In the genomic region with DNA sequence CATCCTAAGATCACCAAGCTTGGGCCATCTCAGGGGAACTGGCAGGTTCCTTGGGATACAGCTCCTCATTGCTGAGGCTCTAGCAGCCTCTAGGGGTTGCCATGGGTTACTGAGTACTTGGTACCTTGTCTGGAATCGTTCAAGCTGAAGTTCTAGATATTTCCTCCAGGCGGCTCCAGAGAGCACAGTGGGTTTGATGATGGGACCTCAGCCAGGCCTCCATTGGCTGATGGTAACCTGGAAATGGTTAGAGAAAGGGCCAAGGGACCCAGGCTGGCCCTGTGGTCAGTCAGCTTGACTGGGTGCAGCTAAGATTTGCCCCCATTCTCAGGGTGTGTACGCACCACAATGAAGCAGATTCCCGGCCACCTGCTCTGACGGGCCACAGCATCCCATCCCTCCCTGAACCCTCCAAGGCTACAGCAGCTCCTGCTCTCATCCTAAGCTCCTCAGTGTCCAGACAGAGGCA, we compare ENCODE assay signal across 8 mouse cellular contexts.
DNase-seq lines count a peak whose midpoint lies in the region; ATAC-seq and TF ChIP-seq lines count a peak whose summit lies in the region.

No protein-coding gene starts in this region.

- DNase-seq in MEL-GATA-1-ER (ENCODE audit: extremely low read depth, low read depth), result peak; percentile 39
- DNase-seq in cerebellum, adult 18-20 months, result peak; percentile 55 to 65
- peak; percentile 80 for DNase-seq in forebrain, postnatal 0 days
- peak; percentile 83 for DNase-seq in heart, postnatal 4 days
- DNase-seq in layer of hippocampus, adult 18-20 months (ENCODE audit: low spot score in 2 of 2), result peak; percentile 78 to 94
- DNase-seq in lung, adult 18-20 months, result peak; percentile 78 to 85
- peak; percentile 29 for DNase-seq in ovary, adult 18-20 months (ENCODE audit: low spot score)
- peak; percentile 75 for DNase-seq in thymus, postnatal 14 days

- 50% methylated on average over 5 of the region's 5 CpGs for WGBS in forebrain, postnatal 0 days

- no peak overlapping the region for H3K9ac ChIP-seq in forebrain, postnatal 0 days

- H3K27ac ChIP-seq in forebrain, postnatal 0 days (ENCODE audit: low read depth, low read length), result no peak overlapping the region

- no peaks in the 10 kb centered on the region for H3K9me3 ChIP-seq in forebrain, postnatal 0 days (ENCODE audit: low read length)

- no peaks in the 10 kb centered on the region for H3K36me3 ChIP-seq in forebrain, postnatal 0 days (ENCODE audit: insufficient read depth)

- no peaks in the 10 kb centered on the region for H3K27me3 ChIP-seq in forebrain, postnatal 0 days (ENCODE audit: insufficient read depth, low read length)

- TF ChIP-seq CTCF in forebrain, postnatal 0 days (IDR thresholded peaks at IDR 0.05; ENCODE audit: low read depth), result peak; percentile 93

- peak; percentile 92 for ATAC-seq in forebrain, postnatal 0 days

- H3K4me2 ChIP-seq in forebrain, postnatal 0 days (ENCODE audit: low read depth), result no peak overlapping the region

- H3K4me3 ChIP-seq in forebrain, postnatal 0 days (ENCODE audit: low read depth, low read length), result no peak overlapping the region

- H3K4me1 ChIP-seq in forebrain, postnatal 0 days (ENCODE audit: insufficient read depth), result no peaks in the 10 kb centered on the region; the same call in none of the 2 replicates

Comparison
In these comparisons a context has a peak if more than half of its experiments do, and no peak if none do; other contexts are left out.
1. DNase-seq: peak in every context shown above with its lines; median percentile 86 in layer of hippocampus, adult 18-20 months; 83 in heart, postnatal 4 days; 82 in lung, adult 18-20 months; 80 in forebrain, postnatal 0 days; 75 in thymus, postnatal 14 days; 60 in cerebellum, adult 18-20 months; 39 in MEL-GATA-1-ER; 29 in ovary, adult 18-20 months.